Mouse (Mus musculus) spleen, adult 2 months (tissue): ENCODE measurements around the gene Galp. TPM values are rescaled to one million over a fixed set of nuclear protein-coding genes. Genes with fewer than 3 reads are reported as not detected.
A peak's percentile ranks its signal among the peaks of the same experiment; 100 is the strongest.
"Not testable (repeated sequence)": the region's sequence is repeated elsewhere in the genome, so short reads cannot be mapped to it uniquely, and the experiment has no call there.

Experiments used
- DNase-seq, 2 experiments: peaks; one replicate each; pipeline versions ENCODE4 v3.0.0 to v3.0.0-alpha.2; 2012 to 2021; ENCODE audit warnings: low spot score in 2 of 2, low read depth in 1 of 2
- H3K27ac ChIP-seq: fragments of 200-500 bp; 2 replicates; pipeline ENCODE4 v1.5.1; 2012; ENCODE audit warnings: low read length, inconsistent platforms; ENCODE audit not compliant: insufficient read depth
- H3K27me3 ChIP-seq: fragments of 200-500 bp; 2 replicates; pipeline ENCODE4 v1.6.1; 2012; ENCODE audit warnings: mild to moderate bottlenecking, moderate library complexity, low read length, inconsistent platforms; ENCODE audit not compliant: control insufficient read depth, insufficient read depth
- H3K36me3 ChIP-seq: fragments of 200-500 bp; 2 replicates; pipeline ENCODE4 v1.6.1; 2012; ENCODE audit warnings: mild to moderate bottlenecking, low read length, inconsistent platforms; ENCODE audit not compliant: control insufficient read depth, insufficient read depth
- H3K4me1 ChIP-seq: fragments of 200-500 bp; 2 replicates; pipeline ENCODE4 v1.6.1; 2011; ENCODE audit warnings: inconsistent platforms; ENCODE audit not compliant: control insufficient read depth, insufficient read depth, insufficient read length
- H3K4me3 ChIP-seq: fragments of 200-500 bp; 2 replicates; pipeline ENCODE4 v1.5.1; 2011; ENCODE audit warnings: mild to moderate bottlenecking, inconsistent platforms; ENCODE audit not compliant: insufficient read depth, insufficient read length; ENCODE audit errors: extremely low read depth
- CTCF ChIP-seq: fragments of 200-500 bp; IDR thresholded peaks from 2 replicates; pipeline ENCODE4 v1.5.1; 2011; ENCODE audit warnings: mild to moderate bottlenecking, inconsistent platforms; ENCODE audit not compliant: insufficient read depth, insufficient read length, insufficient replicate concordance; ENCODE audit errors: extremely low read depth
- POLR2A ChIP-seq: fragments of 200-500 bp; IDR thresholded peaks from 2 replicates; pipeline ENCODE4 v1.6.1; 2011; ENCODE audit warnings: low read depth, low read length, inconsistent platforms
- WGBS: fragments of 180-500 bp; shearing (Covaris S2); methylation state at CpG from one replicate; pipeline ENCODE4 v1.1.7; 2018; 5-methylcytosine and 5-hydroxymethylcytosine counted together
- polyA plus RNA-seq: library from polyadenylated mRNA; depleted of rRNA; stranded (reverse); fragments of >200 nt; gene quantifications from 2 replicates; pipeline ENCODE4 v1.2.3, GENCODE M21; 2012

Gene Galp
- polyA plus RNA-seq, 1 experiment, result not detected

DNA sequence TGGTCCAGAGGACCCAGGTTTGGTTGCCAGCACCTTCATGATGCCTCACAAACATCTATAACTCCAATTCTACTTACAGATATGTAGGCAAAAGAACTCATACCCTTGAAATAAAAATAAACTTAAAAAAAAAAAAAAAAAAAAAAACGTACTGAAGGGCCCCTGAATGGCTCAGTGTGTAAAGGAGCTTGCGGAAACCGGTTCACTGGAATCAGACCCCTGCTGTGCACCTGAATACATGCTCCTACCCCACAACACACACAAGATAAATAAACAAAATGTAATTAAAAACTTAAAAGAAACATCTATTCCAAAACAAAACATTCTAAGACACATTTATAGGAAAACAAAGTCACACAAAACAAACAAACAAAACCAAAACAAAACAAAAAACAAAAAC, 23.3 kb downstream of the Galp start:
- Histone ChIP-seq H3K27ac (no peak overlapping the region), H3K4me3 (no peak overlapping the region), H3K27me3 (no peaks in the 10 kb centered on the region), H3K36me3 (no peaks in the 10 kb centered on the region), H3K4me1 (no peaks in the 10 kb centered on the region)
- TF ChIP-seq CTCF, result no peak
- TF ChIP-seq POLR2A, result no peak
- no peak for DNase-seq
- 57% methylated on average over 3 of the region's 3 CpGs for WGBS

DNA sequence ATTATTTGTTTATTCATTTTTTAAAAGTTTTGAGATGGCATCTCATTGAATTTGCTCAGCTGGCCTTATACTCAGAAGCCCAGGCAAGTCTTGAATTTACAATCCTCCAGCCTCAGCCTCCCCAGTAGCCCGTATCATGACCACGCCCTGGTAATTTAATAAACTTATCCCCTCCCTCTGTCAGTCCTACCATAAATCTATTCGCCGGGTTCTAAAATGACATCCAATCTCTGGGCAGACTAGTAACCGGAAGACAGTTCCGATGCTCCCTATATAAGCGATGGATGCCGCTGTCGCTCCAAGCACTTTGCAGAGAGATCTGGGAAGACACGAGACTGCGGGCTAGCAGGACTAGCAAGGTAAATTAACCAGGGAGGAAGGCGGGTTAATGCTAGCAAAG, 25.1 kb downstream of the Galp start, which contains the start of gene Zscan5b:
TSS of gene Zscan5b (plus strand) at position 301 of the 400 bp plus-strand sequence.
- DNase-seq, result no peak
- TF ChIP-seq POLR2A (no peak), CTCF (no peak)
- no peaks in the 10 kb centered on the region for H3K36me3 ChIP-seq
- no peak within 1 kb of the TSS for H3K27ac ChIP-seq
- H3K27me3 ChIP-seq, result no peaks in the 10 kb centered on the region
- WGBS, result 92% methylated on average over 12 of the region's 12 CpGs
- no peaks in the 10 kb centered on the region for H3K4me1 ChIP-seq
- no peak within 1 kb of the TSS for H3K4me3 ChIP-seq

DNA sequence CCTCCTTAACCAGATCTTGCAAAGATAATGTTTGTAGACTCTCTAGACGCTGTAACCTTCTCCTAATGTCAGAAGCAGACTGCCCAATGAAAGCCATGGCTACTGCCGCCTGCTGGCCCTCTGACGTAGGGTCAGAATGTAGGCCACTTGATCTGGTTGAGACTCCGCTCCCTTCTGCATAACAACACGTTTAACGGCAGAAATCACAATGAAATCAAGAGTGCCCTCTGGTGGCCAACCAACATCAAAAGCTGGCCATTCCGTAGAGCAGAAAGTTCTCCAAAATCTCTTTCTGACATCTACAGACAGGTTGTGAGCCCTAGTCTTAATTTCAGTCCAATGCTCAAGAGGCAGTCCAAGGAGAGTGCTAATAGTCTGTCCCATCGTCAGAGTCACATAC, 31.6 kb downstream of the Galp start:
- not testable (repeated sequence) for H3K4me3 ChIP-seq, H3K36me3 ChIP-seq, DNase-seq, H3K27ac ChIP-seq, H3K27me3 ChIP-seq, H3K4me1 ChIP-seq
- WGBS, result 65% methylated on average over 8 of the region's 8 CpGs

DNA sequence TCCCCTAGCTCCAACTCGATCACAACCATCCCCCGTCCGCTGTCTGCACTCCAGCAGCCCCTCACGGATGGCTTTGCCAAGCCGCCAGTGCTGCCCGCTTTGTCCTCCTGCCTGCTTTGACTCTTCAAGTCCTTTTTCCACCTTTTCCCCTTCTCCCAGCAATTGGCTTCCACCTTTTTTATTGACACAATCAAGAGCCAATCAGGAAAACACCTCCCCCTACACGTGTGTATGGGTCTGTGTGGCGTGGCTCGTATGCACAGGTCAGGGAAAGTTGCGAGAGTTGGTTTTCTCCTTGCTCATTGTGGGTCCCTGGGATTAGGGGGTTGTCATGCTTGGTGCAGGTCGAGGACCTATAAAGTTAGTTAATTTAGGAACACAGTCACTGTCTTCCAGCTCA, 42.9 kb downstream of the Galp start:
- H3K27ac ChIP-seq, result no peak overlapping the region
- H3K4me1 ChIP-seq, result no peaks in the 10 kb centered on the region
- 53% methylated on average over 11 of the region's 11 CpGs for WGBS
- H3K36me3 ChIP-seq, result no peaks in the 10 kb centered on the region
- H3K4me3 ChIP-seq, result no peak overlapping the region
- H3K27me3 ChIP-seq, result no peaks in the 10 kb centered on the region
- no peak for DNase-seq
- TF ChIP-seq CTCF (no peak), POLR2A (no peak)

DNA sequence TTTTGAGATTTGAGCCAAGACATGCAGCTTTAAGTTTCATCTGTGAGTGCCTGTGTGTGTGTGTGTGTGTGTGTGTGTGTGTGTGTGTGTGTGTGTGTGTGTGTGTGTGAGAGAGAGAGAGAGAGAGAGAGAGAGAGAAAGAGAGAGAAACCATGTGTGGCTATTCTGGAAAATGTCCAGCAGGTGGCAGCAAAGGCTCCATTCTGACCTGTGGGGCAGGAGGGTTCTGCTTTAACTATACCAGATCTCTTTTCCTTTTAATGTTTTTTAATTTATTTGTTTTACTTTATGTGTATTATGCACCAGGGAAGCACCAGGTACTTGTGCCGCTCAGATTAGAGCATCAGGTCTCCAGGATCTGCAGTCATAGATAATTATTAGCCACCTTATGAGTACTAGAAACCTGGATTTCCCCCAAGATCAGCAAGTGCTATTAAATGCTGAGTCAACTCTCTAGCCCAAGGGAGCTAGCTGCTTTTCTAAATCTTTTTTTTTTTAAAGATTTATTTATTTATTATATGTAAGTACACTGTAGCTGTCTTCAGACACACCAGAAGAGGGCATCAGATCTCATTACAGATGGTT, 44.0 kb downstream of the Galp start:
- H3K36me3 ChIP-seq, H3K4me3 ChIP-seq, H3K27me3 ChIP-seq, H3K27ac ChIP-seq, H3K4me1 ChIP-seq: not testable (repeated sequence)
- peak; percentile 15 to 30 for DNase-seq
- TF ChIP-seq CTCF, result peak; percentile 50; the same call in 1 of the 2 replicates
- WGBS, result 26% methylated on average over 1 of the region's 1 CpGs

DNA sequence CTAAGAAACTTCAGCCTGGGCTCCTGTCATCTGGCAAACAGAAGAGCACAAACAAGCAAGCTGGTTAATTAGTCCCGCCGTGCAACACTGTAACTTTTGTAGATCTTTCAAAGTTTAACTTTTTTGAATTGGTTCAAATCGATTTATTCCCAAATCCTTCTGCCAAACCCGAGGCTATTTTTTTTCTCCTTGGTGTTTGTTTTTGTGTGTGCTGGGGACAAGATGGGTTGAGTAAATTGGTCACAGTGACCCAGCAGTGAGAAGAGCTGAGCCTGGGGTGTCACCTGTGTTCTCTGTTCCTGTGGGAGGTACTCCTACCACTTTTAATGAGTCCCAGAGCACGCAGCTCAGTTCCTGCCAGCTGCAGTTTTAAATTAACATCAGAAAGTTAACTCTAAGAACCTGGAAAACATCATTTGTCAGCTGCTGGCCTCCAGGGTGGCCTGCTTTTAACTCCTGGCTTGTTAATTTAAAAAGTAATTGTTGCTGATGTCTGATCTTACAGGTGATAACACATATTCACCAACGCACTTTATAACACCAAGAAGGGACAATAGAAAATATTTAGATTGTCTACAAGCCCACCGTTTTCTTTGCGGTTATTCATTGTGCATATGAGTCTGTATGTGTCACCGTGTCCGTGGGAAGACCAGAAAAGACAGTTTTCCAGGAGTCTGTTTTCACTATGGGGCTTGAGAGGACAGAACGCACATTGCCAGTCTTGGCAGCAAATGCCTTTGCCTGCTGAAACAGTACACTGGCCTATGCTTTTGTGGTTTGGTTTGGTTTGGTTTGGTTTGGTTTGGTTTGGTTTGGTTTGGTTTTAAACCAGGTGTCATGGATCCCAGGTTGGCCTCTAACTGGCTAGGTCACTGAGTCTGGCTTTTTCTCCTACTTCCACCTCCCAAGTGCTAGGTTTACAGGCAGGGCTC, 47.7 kb downstream of the Galp start:
- WGBS, result 51% methylated on average over 11 of the region's 11 CpGs
- no peak for TF ChIP-seq POLR2A
- no peak for TF ChIP-seq CTCF
- H3K36me3 ChIP-seq, result no peaks in the 10 kb centered on the region
- no peaks in the 10 kb centered on the region for H3K27me3 ChIP-seq
- DNase-seq, result no peak
- H3K4me3 ChIP-seq, result no peak overlapping the region
- no peaks in the 10 kb centered on the region for H3K4me1 ChIP-seq
- no peak overlapping the region for H3K27ac ChIP-seq

DNA sequence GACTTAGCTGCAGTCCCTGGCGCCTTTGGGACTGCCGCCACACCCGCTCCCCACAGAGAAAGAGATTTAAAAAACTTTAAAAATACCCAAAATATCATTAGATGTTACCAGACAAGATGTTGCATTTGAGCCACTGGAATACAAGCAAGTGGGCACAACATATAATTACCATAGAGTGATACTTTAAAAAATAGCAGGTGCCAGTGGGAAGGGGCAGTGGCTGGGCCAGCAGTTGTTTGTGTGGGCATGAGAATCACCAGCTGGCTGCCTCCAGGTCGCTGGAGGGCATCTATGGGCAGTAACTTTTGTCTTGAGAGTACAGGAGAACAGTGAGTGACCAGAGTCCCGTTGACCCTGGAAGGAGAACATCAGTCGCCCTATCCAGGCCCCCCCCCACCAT, 55.5 kb downstream of the Galp start, which contains the start of gene Epp13:
TSS of gene Epp13 (plus strand) at position 301 of the 400 bp plus-strand sequence.
- Histone ChIP-seq H3K27me3 (no peaks in the 10 kb centered on the region), H3K4me1 (no peaks in the 10 kb centered on the region), H3K27ac (no peak within 1 kb of the TSS), H3K4me3 (no peak within 1 kb of the TSS), H3K36me3 (no peaks in the 10 kb centered on the region)
- TF ChIP-seq CTCF (no peak), POLR2A (no peak)
- no peak for DNase-seq
- 87% methylated on average over 6 of the region's 6 CpGs for WGBS
